Mouse (Mus musculus) megakaryocyte, embryonic 14.5 days (primary cell): Measurements from ENCODE around the gene Rsf1.

Experiments used
- FLI1 ChIP-seq: IDR thresholded peaks from 2 replicates; pipeline ENCODE4 v1.6.1; 2012; ENCODE audit warnings: low read length, inconsistent platforms, mixed read lengths
- GATA1 ChIP-seq: IDR thresholded peaks from 3 replicates; pipeline ENCODE4 v1.6.1; 2012; ENCODE audit warnings: mixed read lengths, low read length, inconsistent platforms, borderline replicate concordance

DNA sequence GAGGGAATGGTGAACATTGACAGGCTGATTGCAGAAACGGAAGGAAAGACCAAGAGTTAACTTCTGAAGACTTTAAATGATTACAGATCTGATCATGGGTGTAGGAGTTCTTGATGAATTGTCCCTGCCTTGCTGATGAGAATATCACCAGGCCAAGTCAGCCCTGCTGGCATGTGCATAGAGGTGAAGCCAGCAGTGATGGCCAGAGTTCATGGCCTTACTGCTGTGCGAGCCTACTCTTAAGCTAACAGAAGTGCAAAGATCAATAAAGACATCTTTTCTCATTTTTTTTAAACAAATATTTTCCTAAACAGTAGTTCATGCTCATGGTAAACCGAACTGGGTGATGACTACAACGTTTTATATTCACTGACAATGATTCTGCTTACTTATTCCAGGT lies 71.0 kb downstream of the Rsf1 start:
- TF ChIP-seq GATA1 (no peak), FLI1 (no peak)
